Mouse (Mus musculus) cerebellum, adult 2 months (tissue): Measurements from ENCODE around the gene Irgq.

Source experiments
- CTCF ChIP-seq: fragments of 200-500 bp; IDR thresholded peaks from 2 replicates; pipeline ENCODE4 v1.5.1; 2011; ENCODE audit warnings: low read depth, mild to moderate bottlenecking, control low read depth, low read length, moderate library complexity, borderline replicate concordance; ENCODE audit not compliant: insufficient read depth
- POLR2A ChIP-seq: fragments of 200-500 bp; IDR thresholded peaks from 2 replicates; pipeline ENCODE4 v1.6.1; 2011; ENCODE audit warnings: low read length, control low read depth, borderline replicate concordance; ENCODE audit not compliant: insufficient read depth

DNA sequence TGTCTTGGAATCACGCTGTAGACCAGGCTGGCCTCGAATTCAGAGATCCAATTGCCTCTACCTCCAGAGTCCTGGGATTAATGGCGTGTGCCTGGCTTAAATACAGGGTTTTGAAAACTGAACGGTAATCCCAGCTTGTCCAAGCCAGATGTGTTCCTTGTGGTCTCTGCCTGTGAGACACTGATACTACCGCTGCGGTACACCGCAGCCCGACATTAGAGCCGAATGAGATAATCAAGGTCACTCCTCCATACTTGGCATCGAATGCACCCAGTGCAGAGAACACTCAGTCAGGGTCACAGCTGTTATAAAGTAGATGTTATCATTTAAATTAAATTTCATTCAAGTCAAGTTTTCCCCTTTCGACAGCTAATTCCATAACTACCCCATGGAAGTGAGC lies 1.6 kb upstream of the Irgq start:
- TF ChIP-seq CTCF (no peak), POLR2A (no peak)
